Mouse (Mus musculus): ENCODE results near the gene Zmiz1.

GRCm38 (mm10) chr14:25499526-25499925 is 40.5 kb downstream of the Zmiz1 start:
- TF ChIP-seq CTCF (IDR thresholded peaks at IDR 0.05; ENCODE audit: low read depth) (no peak), EP300 (IDR thresholded peaks at IDR 0.05; ENCODE audit: low read depth) (no peak)
